Mouse (Mus musculus): ENCODE data around the gene Cdh23. TPM values are rescaled to one million over a fixed set of nuclear protein-coding genes. Genes with fewer than 3 reads are reported as not detected.

Cdh23 gene
- polyA plus RNA-seq, 1 experiment, result not detected

- H3K27ac ChIP-seq (ENCODE audit: insufficient read depth, low read depth, low read length), result no peak overlapping the region
- WGBS, result 79% methylated on average over 5 of the region's 5 CpGs
- peaks cover 13% of the 10 kb centered on the region; the same call in 1 of the 2 replicates for H3K4me1 ChIP-seq (ENCODE audit: control insufficient read depth, insufficient read depth, low read length)
- H3K4me3 ChIP-seq (ENCODE audit: insufficient read depth, low read depth, low read length), result no peak overlapping the region
- TF ChIP-seq CTCF (IDR thresholded peaks at IDR 0.05; ENCODE audit: insufficient read depth, low read depth, low read length) (no peak), POLR2A (IDR thresholded peaks at IDR 0.05; ENCODE audit: insufficient read depth, low read depth, low read length) (no peak)
Observed at GRCm38 (mm10) chr10:60371596-60372386, 324.5 kb downstream of the Cdh23 start.

DNA sequence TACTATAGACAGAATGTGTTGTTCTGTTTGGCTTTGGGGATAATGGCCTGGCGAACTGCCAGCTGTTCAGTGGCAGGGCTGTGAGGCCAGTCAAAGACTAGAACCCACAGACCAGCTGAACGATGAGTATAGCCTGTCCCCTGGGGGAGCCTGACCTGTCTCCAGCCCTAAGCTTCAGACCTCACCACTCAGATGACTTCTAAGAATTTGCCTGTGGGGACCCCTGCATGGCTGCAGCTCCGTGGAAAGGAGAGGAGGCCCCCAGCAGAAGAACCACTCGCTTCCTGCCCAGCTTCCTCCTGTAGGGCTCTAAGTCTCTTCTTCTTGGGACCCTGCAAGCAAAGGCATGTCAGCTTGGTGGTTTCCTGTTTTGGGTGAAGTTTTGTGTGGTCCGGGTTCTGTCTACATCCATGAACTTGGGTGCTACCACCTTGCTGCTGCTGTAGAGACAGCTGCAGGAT lies 325.7 kb downstream of the Cdh23 start:
- no peak overlapping the region for H3K4me3 ChIP-seq (ENCODE audit: insufficient read depth, low read depth, low read length)
- peaks cover 13% of the 10 kb centered on the region; the same call in 1 of the 2 replicates for H3K4me1 ChIP-seq (ENCODE audit: control insufficient read depth, insufficient read depth, low read length)
- 90% methylated on average over 5 of the region's 5 CpGs for WGBS
- no peak for TF ChIP-seq CTCF (IDR thresholded peaks at IDR 0.05; ENCODE audit: insufficient read depth, low read depth, low read length)
- no peak for TF ChIP-seq POLR2A (IDR thresholded peaks at IDR 0.05; ENCODE audit: insufficient read depth, low read depth, low read length)
- no peak overlapping the region for H3K27ac ChIP-seq (ENCODE audit: insufficient read depth, low read depth, low read length)

DNA sequence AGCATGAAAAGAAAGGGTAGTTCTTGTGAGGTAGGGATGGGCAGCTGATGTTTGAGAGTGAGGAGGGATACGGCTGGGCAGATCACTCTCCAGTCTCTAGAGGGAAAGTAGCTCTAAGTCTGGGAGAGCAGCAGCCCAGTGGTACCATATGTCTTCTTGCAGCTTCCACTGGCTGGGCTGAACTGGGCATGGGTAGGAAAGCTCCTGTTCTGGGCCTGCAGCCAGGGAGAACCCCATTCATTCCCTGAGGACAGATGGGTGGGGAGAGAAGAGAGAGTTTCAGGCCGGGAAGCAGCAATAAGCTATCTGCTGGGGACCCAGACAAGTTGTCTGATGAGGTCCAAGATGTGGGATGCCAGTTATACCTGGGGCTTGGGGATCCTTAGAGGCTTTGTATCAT lies 326.2 kb downstream of the Cdh23 start:
- H3K27ac ChIP-seq (ENCODE audit: insufficient read depth, low read depth, low read length), result no peak overlapping the region

DNA sequence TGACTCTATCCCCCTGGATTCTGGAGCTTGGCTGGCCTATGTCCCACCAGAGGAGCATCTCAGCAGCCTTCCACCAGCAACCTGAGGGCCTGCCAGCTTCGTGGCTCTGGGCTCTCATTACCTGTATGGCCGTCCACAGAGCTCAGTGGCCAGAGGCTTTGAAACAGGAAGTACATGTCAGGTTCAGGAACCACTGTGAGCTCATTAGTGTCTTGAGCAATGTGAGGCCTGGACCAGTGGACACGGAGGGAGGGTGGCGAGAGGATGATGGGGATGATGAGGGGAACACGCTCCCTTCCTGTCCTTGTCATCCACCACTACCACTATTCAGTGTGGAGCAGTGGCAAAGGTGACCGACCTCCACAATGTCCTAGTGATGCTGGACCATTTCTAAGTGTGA lies 326.9 kb downstream of the Cdh23 start:
- Histone ChIP-seq H3K27ac (ENCODE audit: insufficient read depth, low read depth, low read length) (no peak overlapping the region), H3K4me1 (ENCODE audit: control insufficient read depth, insufficient read depth, low read length) (peaks cover 18% of the 10 kb centered on the region), H3K4me3 (ENCODE audit: insufficient read depth, low read depth, low read length) (no peak overlapping the region)
- no peak for TF ChIP-seq POLR2A (IDR thresholded peaks at IDR 0.05; ENCODE audit: insufficient read depth, low read depth, low read length)
- WGBS, result 94% methylated on average over 6 of the region's 6 CpGs

More for the DNA sequence above, 326.2 kb downstream of the Cdh23 start:
- Histone ChIP-seq H3K4me3 (ENCODE audit: insufficient read depth, low read depth, low read length) (no peak overlapping the region), H3K4me1 (ENCODE audit: control insufficient read depth, insufficient read depth, low read length) (peaks cover 14% of the 10 kb centered on the region)
- 60% methylated on average over 2 of the region's 2 CpGs for WGBS
- TF ChIP-seq CTCF (IDR thresholded peaks at IDR 0.05; ENCODE audit: insufficient read depth, low read depth, low read length) (no peak), POLR2A (IDR thresholded peaks at IDR 0.05; ENCODE audit: insufficient read depth, low read depth, low read length) (no peak)

- Histone ChIP-seq H3K4me3 (ENCODE audit: insufficient read depth, low read depth, low read length) (no peak overlapping the region), H3K27ac (ENCODE audit: insufficient read depth, low read depth, low read length) (no peak overlapping the region), H3K4me1 (ENCODE audit: control insufficient read depth, insufficient read depth, low read length) (peaks cover 15% of the 10 kb centered on the region)
- no peak for TF ChIP-seq CTCF (IDR thresholded peaks at IDR 0.05; ENCODE audit: insufficient read depth, low read depth, low read length)
- no peak for TF ChIP-seq POLR2A (IDR thresholded peaks at IDR 0.05; ENCODE audit: insufficient read depth, low read depth, low read length)
- WGBS, result 85% methylated on average over 4 of the region's 4 CpGs
Observed at GRCm38 (mm10) chr10:60367904-60368303, 328.4 kb downstream of the Cdh23 start.

- Histone ChIP-seq H3K4me3 (ENCODE audit: insufficient read depth, low read depth, low read length) (no peak overlapping the region), H3K27ac (ENCODE audit: insufficient read depth, low read depth, low read length) (no peak overlapping the region), H3K4me1 (ENCODE audit: control insufficient read depth, insufficient read depth, low read length) (peaks cover 15% of the 10 kb centered on the region)
- 86% methylated on average over 2 of the region's 2 CpGs for WGBS
- TF ChIP-seq CTCF (IDR thresholded peaks at IDR 0.05; ENCODE audit: insufficient read depth, low read depth, low read length) (no peak), POLR2A (IDR thresholded peaks at IDR 0.05; ENCODE audit: insufficient read depth, low read depth, low read length) (no peak)
Observed at GRCm38 (mm10) chr10:60367145-60367544, 329.1 kb downstream of the Cdh23 start.

DNA sequence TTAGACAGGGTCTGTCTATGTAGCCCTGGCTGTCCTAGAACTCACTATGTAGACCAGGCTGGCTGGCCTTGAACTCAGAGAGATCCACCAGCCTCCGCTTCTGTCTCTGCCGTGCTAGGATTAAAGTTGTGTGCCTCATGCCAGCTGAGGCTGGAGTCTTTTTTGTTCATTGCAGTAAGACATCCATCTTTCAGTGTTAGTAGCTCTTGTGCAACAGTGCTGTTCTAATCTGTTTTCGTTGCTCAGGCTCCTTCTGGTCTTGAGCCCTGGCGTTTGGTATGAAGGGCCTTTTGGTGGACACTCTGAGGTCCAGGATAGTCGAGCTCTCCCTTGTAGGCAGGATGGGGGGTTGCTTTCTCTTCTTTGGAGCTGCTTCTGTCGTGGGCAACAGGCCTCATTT lies 332.9 kb downstream of the Cdh23 start:
- 80% methylated on average over 6 of the region's 6 CpGs for WGBS
- no peak for TF ChIP-seq POLR2A (IDR thresholded peaks at IDR 0.05; ENCODE audit: insufficient read depth, low read depth, low read length)
- H3K4me3 ChIP-seq (ENCODE audit: insufficient read depth, low read depth, low read length), result no peak overlapping the region
- H3K27ac ChIP-seq (ENCODE audit: insufficient read depth, low read depth, low read length), result no peak overlapping the region
- peaks cover 10% of the 10 kb centered on the region for H3K4me1 ChIP-seq (ENCODE audit: control insufficient read depth, insufficient read depth, low read length)

GRCm38 (mm10) chr10:60362310-60362628 lies 334.0 kb downstream of the Cdh23 start:
- Histone ChIP-seq H3K4me1 (ENCODE audit: control insufficient read depth, insufficient read depth, low read length) (peaks cover 12% of the 10 kb centered on the region), H3K4me3 (ENCODE audit: insufficient read depth, low read depth, low read length) (no peak overlapping the region), H3K27ac (ENCODE audit: insufficient read depth, low read depth, low read length) (no peak overlapping the region)
- no peak for TF ChIP-seq POLR2A (IDR thresholded peaks at IDR 0.05; ENCODE audit: insufficient read depth, low read depth, low read length)
- no peak for TF ChIP-seq CTCF (IDR thresholded peaks at IDR 0.05; ENCODE audit: insufficient read depth, low read depth, low read length)
- WGBS, result 76% methylated on average over 2 of the region's 2 CpGs

DNA sequence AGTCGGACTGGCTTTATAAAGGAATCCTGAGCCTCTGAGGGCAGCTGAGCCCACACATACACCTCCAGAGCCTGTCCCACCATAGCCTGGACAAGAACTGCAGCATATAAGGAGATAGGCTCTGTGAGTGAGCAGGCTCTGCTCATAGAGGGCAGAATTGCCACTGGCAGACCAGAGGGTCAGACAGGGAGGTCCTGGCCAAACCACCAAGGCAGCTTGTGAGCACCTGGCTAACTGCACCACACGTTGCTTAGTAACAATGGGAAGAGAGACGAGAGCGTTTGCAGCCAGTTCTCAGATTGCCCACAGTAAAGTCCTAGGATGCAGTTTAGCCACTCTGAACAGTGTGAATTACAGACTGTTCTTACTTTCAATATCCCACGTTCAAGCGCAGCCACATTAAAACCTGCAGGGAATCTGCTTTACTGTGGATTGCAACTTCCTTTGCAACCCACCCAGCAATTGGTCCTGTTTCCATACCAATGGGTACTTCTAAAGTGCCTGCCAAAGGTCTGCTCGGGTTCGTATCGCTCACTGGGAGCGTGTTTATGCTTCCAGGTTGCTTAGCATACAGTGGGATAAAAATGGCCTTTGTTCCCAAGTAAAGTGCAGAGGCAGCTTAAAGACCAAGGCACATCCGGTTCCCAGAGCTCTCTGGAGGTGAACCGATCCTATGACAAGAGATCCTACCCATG lies 334.5 kb downstream of the Cdh23 start:
- H3K4me1 ChIP-seq (ENCODE audit: control insufficient read depth, insufficient read depth, low read length), result peaks cover 12% of the 10 kb centered on the region
- WGBS, result 70% methylated on average over 12 of the region's 12 CpGs
- H3K27ac ChIP-seq (ENCODE audit: insufficient read depth, low read depth, low read length), result no peak overlapping the region
- TF ChIP-seq POLR2A (IDR thresholded peaks at IDR 0.05; ENCODE audit: insufficient read depth, low read depth, low read length), result no peak
- TF ChIP-seq CTCF (IDR thresholded peaks at IDR 0.05; ENCODE audit: insufficient read depth, low read depth, low read length), result no peak
- H3K4me3 ChIP-seq (ENCODE audit: insufficient read depth, low read depth, low read length), result no peak overlapping the region
